Mouse (Mus musculus): ENCODE data around the gene Kdm4d.
"Not testable (repeated sequence)": the region's sequence is repeated elsewhere in the genome, so short reads cannot be mapped to it uniquely, and the experiment has no call there.

Kdm4d gene

GRCm38 (mm10) chr9:14451120-14451519 lies 49.2 kb downstream of the Kdm4d start:
- peak; percentile 12 for DNase-seq (ENCODE audit: low spot score)

DNA sequence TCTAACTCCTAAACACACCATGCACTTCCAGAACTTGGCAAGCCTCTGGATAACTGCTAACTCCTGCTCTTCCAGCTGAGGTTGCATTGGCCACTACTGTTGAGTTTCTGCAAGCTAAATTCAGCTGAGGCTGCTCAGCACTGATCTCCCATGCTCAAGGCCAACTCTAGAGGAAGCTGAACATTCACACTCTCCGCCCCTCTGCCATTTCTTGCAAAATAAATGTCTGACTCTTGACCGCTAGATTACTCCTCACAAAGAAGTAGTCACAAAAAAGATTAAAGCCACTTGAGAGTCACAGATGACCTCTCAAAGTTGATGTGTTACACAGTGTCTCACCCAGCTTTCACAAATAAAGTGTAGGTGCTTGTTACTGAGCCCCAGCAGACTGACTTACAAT lies 53.2 kb downstream of the Kdm4d start:
- not testable (repeated sequence) for DNase-seq (ENCODE audit: low spot score)

GRCm38 (mm10) chr9:14440347-14440746 lies 59.9 kb downstream of the Kdm4d start:
- DNase-seq (ENCODE audit: low spot score) = no peak

- no peak for DNase-seq (ENCODE audit: low spot score)
Observed at GRCm38 (mm10) chr9:14433252-14433939, 66.9 kb downstream of the Kdm4d start.
